Mouse (Mus musculus) neural tube, embryonic 11.5 days (tissue): Measurements from ENCODE around the gene Msi2. TPM values are rescaled to one million over a fixed set of nuclear protein-coding genes. Genes with fewer than 3 reads are reported as not detected.

Source experiments
- ATAC-seq: fragments of 200-750 bp; cut with Nextera tagmentation; 2 replicates; pipeline ENCODE4 v1.8.0; 2017; ENCODE audit warnings: moderate number of reproducible peaks, mild to moderate bottlenecking, moderate TSS enrichment, moderate library complexity; ENCODE audit not compliant: insufficient read depth, low FRiP score, low TSS enrichment
- DNase-seq: peaks from one replicate; pipeline ENCODE4 v3.0.0-alpha.2; 2015; ENCODE audit warnings: low spot score
- H3K27ac ChIP-seq: fragments of 300-500 bp; sonication (generic); 2 replicates; pipeline ENCODE4 v1.5.1; 2014; ENCODE audit warnings: low read depth, mild to moderate bottlenecking, low read length
- H3K27me3 ChIP-seq: fragments of 300-500 bp; sonication (generic); 2 replicates; pipeline ENCODE4 v1.6.1; 2014; ENCODE audit warnings: mild to moderate bottlenecking, low read length, mixed read lengths; ENCODE audit not compliant: control insufficient read depth, insufficient read depth
- H3K36me3 ChIP-seq: fragments of 300-500 bp; sonication (generic); 2 replicates; pipeline ENCODE4 v1.6.1; 2014; ENCODE audit warnings: mild to moderate bottlenecking, low read length, moderate library complexity, mixed read lengths; ENCODE audit not compliant: control insufficient read depth, insufficient read depth
- H3K4me1 ChIP-seq: fragments of 300-500 bp; sonication (generic); 2 replicates; pipeline ENCODE4 v1.6.1; 2014; ENCODE audit warnings: low read length, mixed read lengths; ENCODE audit not compliant: control insufficient read depth, insufficient read depth
- H3K4me2 ChIP-seq: fragments of 300-500 bp; sonication (generic); 2 replicates; pipeline ENCODE4 v1.6.1; 2014; ENCODE audit warnings: low read depth, mild to moderate bottlenecking, moderate library complexity
- H3K4me3 ChIP-seq: fragments of 300-500 bp; sonication (generic); 2 replicates; pipeline ENCODE4 v1.5.1; 2014; ENCODE audit warnings: low read depth, low read length
- H3K9ac ChIP-seq: fragments of 300-500 bp; sonication (generic); 2 replicates; pipeline ENCODE4 v1.6.1; 2014; ENCODE audit warnings: mild to moderate bottlenecking, low read length
- H3K9me3 ChIP-seq: fragments of 300-500 bp; sonication (generic); 2 replicates; pipeline ENCODE4 v1.6.1; 2016; ENCODE audit warnings: low read length; ENCODE audit not compliant: control insufficient read depth
- WGBS: fragments of 180-500 bp; shearing (Covaris S2); extraction: QIAGEN DNeasy Blood & Tissue Kit; methylation state at CpG from one replicate; pipeline ENCODE4 v1.1.7; 2014; 5-methylcytosine and 5-hydroxymethylcytosine counted together
- polyA plus RNA-seq: library from polyadenylated mRNA; unstranded; fragments of >200 nt; fragmentation: Nextera tagmentation; extraction: Ambion mirVana; gene quantifications from 2 replicates; pipeline ENCODE4 v1.2.1, GENCODE M21; 2014

Gene Msi2
- polyA plus RNA-seq, 1 experiment from 2014 or later, result 20.6 TPM

- Histone ChIP-seq H3K4me3 (no peak overlapping the region), H3K27ac (peak overlapping the region; percentile 36; the same call in 1 of the 2 replicates), H3K27me3 (no peaks in the 10 kb centered on the region), H3K9ac (no peak overlapping the region), H3K36me3 (no peaks in the 10 kb centered on the region), H3K9me3 (no peaks in the 10 kb centered on the region), H3K4me1 (peaks cover 29% of the 10 kb centered on the region), H3K4me2 (no peak overlapping the region)
- WGBS, result 73% methylated on average over 8 of the region's 8 CpGs
- ATAC-seq (peak; percentile 54; the same call in 1 of the 2 replicates), DNase-seq (no peak)
Observed at GRCm38 (mm10) chr11:88462789-88463188, 255.5 kb downstream of the Msi2 start.

DNA sequence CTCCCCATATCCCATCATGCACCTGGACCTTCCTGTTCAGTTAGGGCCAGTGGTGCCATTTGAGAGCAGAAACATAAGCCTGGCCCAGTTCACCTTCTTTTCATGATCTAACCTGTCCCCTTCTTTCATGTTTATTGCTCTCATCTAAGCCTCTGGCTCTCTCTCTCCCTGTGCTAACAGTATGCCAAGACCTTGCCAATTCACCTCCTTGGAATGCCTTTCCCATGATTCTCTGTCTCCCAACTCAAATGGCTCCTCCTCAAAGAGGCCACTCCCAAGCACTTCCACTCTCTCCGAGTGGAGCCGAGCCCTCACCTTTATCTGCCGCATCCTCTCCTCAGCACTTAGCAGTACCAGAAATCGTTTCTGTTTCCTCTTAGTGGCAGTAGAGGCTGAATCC lies 256.7 kb downstream of the Msi2 start:
- no peak overlapping the region for H3K27ac ChIP-seq
- H3K4me1 ChIP-seq, result peaks cover 30% of the 10 kb centered on the region
- H3K27me3 ChIP-seq, result no peaks in the 10 kb centered on the region
- no peaks in the 10 kb centered on the region for H3K9me3 ChIP-seq
- H3K9ac ChIP-seq, result no peak overlapping the region
- WGBS, result 92% methylated on average over 4 of the region's 4 CpGs
- no peaks in the 10 kb centered on the region for H3K36me3 ChIP-seq
- no peak overlapping the region for H3K4me3 ChIP-seq
- DNase-seq, result no peak
- H3K4me2 ChIP-seq, result no peak overlapping the region
- ATAC-seq, result no peak

- Histone ChIP-seq H3K4me2 (no peak overlapping the region), H3K27ac (peak overlapping the region; percentile 83), H3K9me3 (no peaks in the 10 kb centered on the region), H3K36me3 (no peaks in the 10 kb centered on the region), H3K4me3 (no peak overlapping the region), H3K9ac (no peak overlapping the region; the same call in 1 of the 2 replicates), H3K27me3 (no peaks in the 10 kb centered on the region), H3K4me1 (peaks cover 38% of the 10 kb centered on the region)
- ATAC-seq (peak; percentile 56; the same call in 1 of the 2 replicates), DNase-seq (peak; percentile 72)
- 23% methylated on average over 19 of the region's 19 CpGs for WGBS
Observed at GRCm38 (mm10) chr11:88459946-88460736, 258.2 kb downstream of the Msi2 start.

- no peak overlapping the region for H3K4me2 ChIP-seq
- H3K36me3 ChIP-seq, result no peaks in the 10 kb centered on the region
- no peak for ATAC-seq
- no peaks in the 10 kb centered on the region for H3K9me3 ChIP-seq
- H3K4me3 ChIP-seq, result no peak overlapping the region
- H3K27ac ChIP-seq, result no peak overlapping the region
- WGBS, result 78% methylated on average over 10 of the region's 10 CpGs
- no peak for DNase-seq
- no peak overlapping the region for H3K9ac ChIP-seq
- no peaks in the 10 kb centered on the region for H3K27me3 ChIP-seq
- H3K4me1 ChIP-seq, result peaks cover 49% of the 10 kb centered on the region
Observed at GRCm38 (mm10) chr11:88457241-88457738, 261.0 kb downstream of the Msi2 start.

DNA sequence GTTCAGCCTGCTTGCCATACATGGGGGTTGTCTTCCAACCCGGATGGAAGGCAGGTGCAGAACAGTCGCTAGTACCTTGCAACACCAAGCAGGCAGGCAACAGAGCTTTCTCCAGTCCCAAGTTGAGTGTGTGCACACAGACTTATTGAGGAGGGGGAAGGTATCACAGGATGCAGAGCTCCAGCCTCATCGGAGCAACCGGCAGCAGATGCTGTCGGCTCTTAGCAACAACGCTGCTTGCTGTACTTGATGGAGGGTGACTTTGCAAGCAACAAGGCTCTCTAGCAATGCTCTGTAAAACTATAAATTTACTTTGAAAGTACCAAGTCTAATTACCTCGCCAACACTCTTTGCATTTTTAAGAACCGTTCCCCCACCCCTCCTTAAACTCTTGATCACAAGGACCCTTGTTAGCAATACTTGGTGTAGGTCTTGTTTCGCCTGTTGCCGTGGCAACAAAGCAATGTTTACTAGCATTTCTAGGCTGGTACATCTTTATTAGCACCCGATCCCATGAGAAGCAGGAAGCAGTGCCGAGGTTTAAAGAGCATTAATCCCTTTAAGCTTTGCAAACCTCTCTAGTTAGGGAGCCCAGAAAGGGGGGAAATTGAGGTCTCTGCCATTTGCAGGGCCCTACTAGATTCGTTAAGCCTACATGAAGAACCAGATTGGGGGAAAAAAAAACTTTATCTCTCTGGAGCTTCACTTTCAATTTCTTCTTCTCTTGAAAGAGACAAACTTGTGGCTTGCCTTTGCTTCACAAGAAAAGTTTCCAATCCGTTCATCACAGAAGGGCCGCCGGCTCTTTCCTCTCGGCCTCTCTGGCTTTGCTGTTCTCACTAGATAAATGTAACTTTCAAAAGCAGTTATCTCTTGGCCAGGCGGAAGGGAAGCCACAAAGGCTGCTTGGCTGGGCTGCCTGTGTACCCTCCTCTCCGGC lies 263.2 kb downstream of the Msi2 start:
- Histone ChIP-seq H3K4me3 (no peak overlapping the region), H3K4me1 (peaks cover 30% of the 10 kb centered on the region), H3K36me3 (no peaks in the 10 kb centered on the region), H3K27me3 (no peaks in the 10 kb centered on the region), H3K9me3 (no peaks in the 10 kb centered on the region), H3K27ac (peak overlapping the region; percentile 69), H3K9ac (no peak overlapping the region), H3K4me2 (no peak overlapping the region)
- 59% methylated on average over 19 of the region's 19 CpGs for WGBS
- peak; percentile 38; the same call in 1 of the 2 replicates for ATAC-seq
- DNase-seq, result no peak

- no peak overlapping the region for H3K4me3 ChIP-seq
- no peak for DNase-seq
- no peaks in the 10 kb centered on the region for H3K9me3 ChIP-seq
- WGBS, result 88% methylated on average over 6 of the region's 6 CpGs
- H3K4me2 ChIP-seq, result no peak overlapping the region
- no peak for ATAC-seq
- no peak overlapping the region for H3K9ac ChIP-seq
- peaks cover 14% of the 10 kb centered on the region for H3K4me1 ChIP-seq
- H3K36me3 ChIP-seq, result no peaks in the 10 kb centered on the region
- H3K27me3 ChIP-seq, result no peaks in the 10 kb centered on the region
- no peak overlapping the region for H3K27ac ChIP-seq
Observed at GRCm38 (mm10) chr11:88449180-88449579, 269.1 kb downstream of the Msi2 start.

DNA sequence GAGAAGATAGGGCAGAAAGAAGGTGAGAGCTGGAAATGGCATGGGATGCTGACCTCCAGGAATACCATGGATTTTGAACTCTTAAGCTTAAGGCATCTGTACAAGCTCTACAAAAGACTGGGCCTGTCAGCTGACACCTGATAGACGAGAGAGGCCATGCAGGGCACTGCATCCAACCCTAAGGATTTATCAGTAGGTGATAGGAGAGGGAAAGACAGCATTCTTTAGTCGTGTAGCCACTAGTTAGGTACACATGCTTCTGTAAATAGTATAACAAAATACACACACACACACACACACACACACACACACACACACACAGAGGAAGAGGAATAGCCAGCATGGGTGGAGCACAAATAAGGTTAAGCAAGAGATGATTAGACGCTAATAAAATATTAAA lies 269.7 kb downstream of the Msi2 start:
- Histone ChIP-seq H3K27me3 (no peaks in the 10 kb centered on the region), H3K36me3 (no peaks in the 10 kb centered on the region), H3K27ac (0 out of 2 replicates have a peak overlapping the region, but pooled peaks have one; percentile 14), H3K9me3 (no peaks in the 10 kb centered on the region), H3K4me2 (no peak overlapping the region), H3K4me3 (no peak overlapping the region), H3K4me1 (peaks cover 10% of the 10 kb centered on the region), H3K9ac (no peak overlapping the region)
- 80% methylated on average over 3 of the region's 3 CpGs for WGBS
- ATAC-seq (no peak), DNase-seq (no peak)

DNA sequence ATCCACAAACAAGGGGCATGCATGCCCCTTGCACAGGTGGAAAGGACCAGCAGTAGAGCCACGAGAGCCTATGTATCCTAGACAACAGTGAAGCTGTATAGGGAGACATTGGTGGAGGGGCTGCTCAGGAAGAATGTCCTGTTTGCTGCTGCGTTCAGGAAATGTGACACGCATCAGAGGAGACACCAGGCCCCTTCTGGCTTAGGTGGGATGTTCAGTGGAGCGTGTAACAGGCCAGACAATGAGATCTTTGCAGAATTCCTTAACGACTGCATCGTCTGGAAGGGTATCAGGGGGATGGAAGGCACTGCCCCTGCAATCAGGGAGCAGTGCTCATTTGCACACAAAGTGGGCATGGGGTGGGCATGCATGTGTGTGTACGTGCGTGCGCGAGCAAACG lies 271.0 kb downstream of the Msi2 start:
- DNase-seq (peak; percentile 57), ATAC-seq (peak; percentile 61)
- Histone ChIP-seq H3K4me2 (no peak overlapping the region), H3K27ac (0 out of 2 replicates have a peak overlapping the region, but pooled peaks have one; percentile 27), H3K4me3 (no peak overlapping the region), H3K9me3 (no peaks in the 10 kb centered on the region), H3K4me1 (peaks cover 13% of the 10 kb centered on the region), H3K9ac (no peak overlapping the region), H3K27me3 (no peaks in the 10 kb centered on the region), H3K36me3 (no peaks in the 10 kb centered on the region)
- WGBS, result 58% methylated on average over 11 of the region's 11 CpGs
